Mouse (Mus musculus): ENCODE results near the gene Cybrd1. TPM values are rescaled to one million over a fixed set of nuclear protein-coding genes. Genes with fewer than 3 reads are reported as not detected.

Gene Cybrd1
- polyA plus RNA-seq, 1 experiment from 2014 or later, result 1.4 TPM

DNA sequence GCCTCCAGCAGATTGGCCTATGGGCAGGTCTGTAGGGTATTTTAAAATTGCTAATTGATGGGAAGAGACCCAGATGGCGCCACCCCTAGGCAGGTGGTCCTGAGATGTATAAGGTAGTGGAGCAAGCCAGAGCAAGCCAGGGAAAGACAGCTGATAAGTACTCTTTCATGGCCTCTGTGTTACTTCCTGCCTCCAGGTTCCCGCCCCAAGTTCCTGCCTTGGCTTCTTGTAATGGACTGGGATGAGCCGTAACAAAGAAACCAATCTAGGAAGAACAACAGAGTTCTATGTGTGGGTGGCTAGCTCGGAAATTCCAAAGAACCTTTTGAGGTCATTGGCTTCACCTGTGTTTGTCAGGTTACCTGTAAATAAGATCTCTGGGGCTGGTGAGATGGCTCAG, 49.5 kb downstream of the Cybrd1 start:
- no peak for DNase-seq (ENCODE audit: low spot score)

DNA sequence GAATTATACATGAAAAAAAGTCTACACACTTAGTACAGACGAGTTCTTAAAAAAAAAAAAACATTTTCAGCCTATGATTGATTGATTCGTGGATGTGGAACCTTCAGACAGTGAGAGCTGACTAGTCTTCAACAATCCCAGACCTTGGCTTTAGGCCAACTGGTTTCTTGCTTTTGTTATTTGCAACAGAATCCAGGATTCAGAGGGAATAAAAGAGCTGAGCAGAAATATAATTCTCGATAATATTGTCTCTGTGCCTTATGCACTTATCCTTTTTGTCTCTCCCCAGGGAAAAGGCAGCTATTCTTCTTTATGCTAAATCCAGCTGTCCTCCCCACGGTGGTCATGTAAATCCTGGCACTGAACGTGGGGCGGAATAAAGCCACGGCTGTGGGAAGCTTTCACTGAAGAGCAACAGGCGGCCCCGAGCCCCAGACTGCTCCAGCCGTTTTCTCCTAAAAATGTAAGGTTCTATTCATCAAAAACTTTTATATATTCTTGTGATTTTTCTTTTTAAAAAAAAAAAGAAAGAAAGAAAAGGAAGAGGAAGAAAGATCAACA, 50.8 kb downstream of the Cybrd1 start:
- no peak for DNase-seq (ENCODE audit: low spot score)

DNA sequence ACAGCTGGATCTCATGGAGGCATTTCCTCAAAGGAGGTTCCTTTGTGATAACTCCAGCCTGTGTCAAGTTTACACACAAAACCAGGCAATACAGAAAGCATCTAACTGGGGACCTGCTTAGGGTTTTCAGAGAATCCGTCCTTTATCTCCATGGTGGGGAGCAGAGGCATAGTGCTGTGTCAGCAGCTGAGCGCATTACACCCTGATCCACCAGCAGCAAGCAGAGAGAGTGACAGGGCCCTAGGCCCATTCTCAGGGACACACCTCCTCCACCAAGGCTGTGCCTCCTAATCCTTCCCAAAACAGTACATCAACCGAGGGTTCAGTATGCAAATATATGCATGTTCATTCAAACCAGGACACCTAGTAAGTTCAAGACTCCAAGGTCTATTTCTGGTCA, 55.3 kb downstream of the Cybrd1 start:
- no peak for DNase-seq (ENCODE audit: low spot score)

DNA sequence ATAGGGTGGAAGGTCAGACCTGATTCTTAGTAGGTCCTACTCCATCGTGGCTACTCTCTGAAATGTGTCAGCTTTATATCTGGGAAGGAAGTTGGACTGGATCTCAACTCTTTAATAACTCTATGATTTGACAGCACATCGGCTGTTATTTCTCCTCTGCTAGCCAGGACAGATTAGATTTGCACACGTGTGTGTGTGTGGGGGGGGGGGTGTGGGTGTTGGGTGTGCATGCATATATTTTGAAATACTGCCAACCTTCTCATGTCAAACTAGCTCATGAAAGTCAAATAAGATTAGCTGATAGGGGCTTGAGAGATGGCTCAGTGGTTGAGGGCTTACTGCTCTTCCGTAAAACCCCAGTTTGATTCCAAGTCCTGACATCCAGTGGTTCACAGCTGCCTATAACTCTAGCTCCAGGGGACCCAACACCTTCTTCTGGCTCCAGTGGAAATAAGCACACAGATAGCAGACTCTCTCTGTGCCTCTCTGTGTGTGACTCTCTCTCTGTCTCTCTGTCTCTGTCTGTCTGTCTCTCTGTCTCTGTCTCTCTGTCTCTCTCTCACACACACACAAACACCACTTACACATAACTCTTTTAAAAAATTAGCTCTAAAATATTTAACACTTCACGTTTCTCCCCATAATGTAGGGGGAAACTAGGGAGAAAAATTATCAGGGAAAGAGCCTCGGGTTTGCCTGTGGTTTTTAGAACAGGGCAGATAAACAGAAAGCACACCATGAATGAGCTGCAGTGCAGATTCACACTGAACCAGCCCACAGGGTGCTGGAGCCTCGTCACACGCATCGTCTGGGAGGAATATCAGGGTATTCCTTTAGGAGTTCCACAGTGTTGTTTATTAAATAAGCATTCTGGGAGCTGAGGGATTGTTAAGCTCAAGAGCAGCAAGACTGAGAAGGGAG, 58.9 kb downstream of the Cybrd1 start:
- no peak for DNase-seq (ENCODE audit: low spot score)

DNA sequence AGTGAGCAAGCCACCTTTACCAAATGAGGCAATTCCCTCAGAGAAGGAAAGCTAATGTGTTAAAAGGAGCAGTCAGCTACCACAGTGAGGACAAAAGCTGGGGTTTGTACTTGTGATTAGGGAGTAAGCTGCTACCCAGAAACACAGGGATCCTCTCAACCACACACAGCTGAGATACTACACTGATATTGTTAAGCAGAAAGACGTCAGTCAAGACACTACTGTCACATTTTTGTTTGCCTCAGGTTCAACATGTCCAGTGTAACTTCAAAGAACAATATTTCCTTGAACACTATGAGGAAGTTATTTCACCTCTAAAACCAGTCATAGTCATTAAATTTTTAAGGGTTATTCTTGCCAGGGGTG, 59.5 kb downstream of the Cybrd1 start:
- DNase-seq (ENCODE audit: low spot score), result no peak

DNA sequence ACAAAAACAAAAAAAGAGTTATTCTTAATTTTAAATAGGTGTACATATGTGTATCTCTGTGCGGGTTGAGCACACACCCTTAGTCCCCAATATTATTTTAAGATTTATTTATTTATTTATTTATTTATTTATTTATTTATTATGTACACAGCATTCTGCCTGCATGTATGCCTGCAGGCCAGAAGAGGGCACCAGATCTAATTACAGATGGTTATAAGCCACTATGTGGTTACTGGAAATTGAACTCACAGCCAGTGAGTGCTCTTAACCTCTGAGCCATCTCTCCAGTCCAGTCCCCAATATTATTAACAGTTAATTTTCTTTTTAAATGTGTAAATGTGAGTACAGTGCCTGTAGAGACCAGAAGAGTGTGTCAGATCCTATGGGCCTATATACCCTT, 60.0 kb downstream of the Cybrd1 start:
- DNase-seq (ENCODE audit: low spot score), result no peak

DNA sequence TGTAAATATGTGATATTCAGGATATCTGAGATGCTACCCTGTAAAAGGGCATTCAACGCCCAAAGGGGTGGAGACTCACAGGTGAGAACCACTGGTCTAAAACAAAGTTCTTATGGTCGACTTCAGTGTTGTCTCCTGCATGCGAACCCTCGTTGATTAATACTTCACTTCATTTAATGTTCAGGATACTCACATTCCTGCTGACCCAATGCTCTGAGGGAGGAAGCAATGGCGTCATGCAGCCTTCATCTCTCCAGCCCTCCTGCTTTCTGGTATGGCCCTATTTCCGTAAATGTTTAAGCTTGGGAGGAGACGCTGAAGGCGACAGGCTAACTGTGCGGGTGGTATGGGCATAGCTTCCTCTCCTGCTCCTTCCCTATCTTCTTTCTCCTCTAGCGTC, 62.0 kb downstream of the Cybrd1 start:
- DNase-seq (ENCODE audit: low spot score), result no peak

DNA sequence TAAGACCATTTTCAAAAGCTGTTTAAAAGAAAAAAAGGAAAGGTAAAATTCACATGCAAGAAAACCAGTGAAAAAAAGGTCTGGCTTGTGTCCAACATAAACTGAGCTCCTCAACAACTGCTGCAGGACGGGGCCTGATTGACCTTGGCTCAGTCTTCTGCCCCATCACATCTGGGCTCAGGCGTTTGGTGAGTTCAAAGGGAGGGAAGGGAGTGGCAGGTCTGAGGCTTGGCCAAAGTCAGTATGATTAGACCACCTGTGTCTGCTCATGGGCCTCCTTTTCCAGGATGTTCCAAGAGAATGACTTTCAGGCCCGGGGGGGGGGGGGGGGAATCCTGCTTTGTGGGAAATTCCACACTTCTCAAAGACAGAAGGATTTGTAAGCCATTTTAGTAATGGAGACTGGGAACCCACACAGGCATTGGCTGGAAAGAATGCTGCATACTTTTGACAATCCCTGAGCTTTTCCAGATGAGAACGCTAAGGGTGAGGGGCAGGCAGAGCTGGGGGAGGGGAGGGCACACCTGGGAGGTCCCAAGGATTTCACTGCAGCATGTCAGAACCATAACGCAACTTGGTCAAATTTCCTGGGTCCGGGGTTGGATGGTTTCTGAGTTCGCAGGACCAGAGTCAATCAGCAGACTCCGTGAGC, 63.0 kb downstream of the Cybrd1 start:
- DNase-seq (ENCODE audit: low spot score), result no peak

DNA sequence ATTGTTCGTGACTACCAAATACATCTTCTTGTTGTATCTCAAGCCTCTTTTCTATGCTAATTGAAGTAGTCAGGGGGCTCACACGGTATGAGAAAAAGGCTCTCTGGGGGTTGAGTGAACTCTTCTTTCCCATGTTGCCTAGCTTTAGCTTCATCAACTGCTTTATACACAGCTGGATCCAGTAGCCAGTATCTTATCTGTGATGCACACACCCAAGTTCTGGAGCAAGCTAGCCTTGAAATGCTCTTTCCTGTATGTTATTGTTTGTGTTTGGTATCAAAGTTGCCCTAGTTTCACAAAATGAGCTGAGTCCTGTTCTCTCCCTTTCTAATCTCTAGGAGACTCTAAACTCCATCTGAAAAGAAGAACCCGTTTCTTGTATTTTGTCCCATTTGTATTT, 70.2 kb downstream of the Cybrd1 start:
- no peak for DNase-seq (ENCODE audit: low spot score)

DNA sequence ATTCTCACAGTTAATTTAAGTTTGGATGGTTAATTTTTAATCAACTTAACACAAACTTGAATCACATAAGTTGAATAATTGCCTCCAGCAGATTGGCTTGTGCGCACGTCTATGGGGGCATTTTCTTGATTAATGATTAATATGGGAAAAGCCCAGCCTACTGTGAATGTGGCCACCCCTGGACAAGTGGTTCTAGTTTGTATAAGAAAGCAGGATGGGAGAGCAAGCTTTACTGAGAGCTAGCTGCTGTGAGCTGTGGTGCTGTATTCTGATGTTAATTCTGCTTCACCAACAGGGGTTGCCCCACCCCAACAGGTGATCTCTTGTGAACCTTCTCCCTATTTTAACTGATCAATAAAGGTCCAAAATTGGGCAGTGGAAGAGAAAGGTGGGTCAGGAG, 71.1 kb downstream of the Cybrd1 start:
- DNase-seq (ENCODE audit: low spot score), result no peak

DNA sequence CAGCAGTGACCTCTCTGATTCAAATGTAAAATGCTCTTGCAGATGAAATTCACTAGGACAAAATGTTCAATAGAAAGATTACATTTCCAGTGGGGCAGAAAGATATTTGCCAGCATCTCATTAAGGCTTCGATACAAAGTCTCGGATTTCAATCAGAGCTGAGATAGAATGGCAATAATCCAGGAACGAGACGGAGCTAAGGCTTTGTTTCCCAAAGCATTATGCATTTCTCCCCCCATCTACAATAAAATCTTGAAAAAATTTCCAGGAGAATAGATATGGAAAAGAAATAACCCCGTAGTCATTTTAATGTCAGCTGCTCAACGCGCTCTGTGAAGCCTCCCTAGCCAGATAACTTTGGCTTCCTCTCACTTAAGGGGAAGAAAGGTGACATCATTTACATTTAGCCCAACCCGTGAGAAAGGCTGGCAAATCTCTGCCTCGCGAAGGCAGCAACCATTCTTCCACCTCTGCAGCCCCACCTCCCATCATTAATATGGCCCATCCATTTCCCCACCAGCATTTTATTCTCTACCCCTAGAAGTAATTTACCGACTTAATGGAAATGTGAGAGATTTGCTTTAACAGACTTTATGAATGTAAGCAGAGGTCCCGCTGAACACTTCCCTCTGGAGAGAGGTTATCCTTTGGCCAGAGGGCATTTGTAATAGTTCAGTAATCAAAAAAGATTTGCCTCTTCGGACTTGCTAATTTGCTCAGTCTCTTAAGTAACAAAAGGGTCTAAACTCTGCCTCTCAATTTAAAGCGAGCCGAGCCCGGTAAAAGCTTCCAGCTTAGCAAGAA, 73.9 kb downstream of the Cybrd1 start:
- no peak for DNase-seq (ENCODE audit: low spot score)

DNA sequence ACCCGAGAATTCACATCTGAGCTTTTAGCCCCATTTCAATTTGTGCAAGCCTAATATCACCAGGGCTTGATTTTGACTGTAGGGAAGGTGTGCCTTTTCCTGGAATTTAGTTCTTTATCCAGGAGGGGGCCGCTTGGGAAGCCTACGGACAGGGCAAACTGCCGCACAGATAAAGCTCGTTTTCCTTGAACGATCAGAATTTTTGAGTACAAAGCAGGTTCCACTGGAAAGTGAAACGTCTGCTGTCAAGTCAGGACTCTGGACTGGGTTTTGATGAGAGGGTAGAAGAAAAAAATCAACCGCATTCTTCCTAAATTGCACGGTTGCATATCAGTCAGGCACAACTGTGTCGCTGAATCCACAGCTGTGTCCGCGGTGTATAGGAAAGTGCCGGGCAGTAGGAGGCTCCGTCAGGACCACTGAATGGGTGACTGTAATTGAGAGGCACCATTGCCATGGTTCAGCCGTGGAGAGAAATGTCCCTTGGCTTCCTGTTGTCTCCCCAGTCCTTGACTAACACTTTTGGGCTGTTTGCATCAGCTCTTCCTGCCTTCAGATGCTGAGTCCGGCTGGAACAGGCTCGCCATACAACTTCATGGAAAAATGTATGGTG, 74.6 kb downstream of the Cybrd1 start:
- no peak for DNase-seq (ENCODE audit: low spot score)

Other genes with a start within 250 kb of the Cybrd1 start
- gene Dcaf17, start 62.6 kb upstream of the Cybrd1 start, polyA plus RNA-seq (2015; fragmentation: Nextera tagmentation; extraction: Ambion mirVana), result 41.0 and 47.7 TPM in 2 replicates
- 23.7 and 25.4 TPM in 2 replicates for gene Mettl8, start 62.3 kb upstream of the Cybrd1 start, polyA plus RNA-seq (2015; fragmentation: Nextera tagmentation; extraction: Ambion mirVana)
- 75.2 and 76.4 TPM in 2 replicates for gene Dync1i2, start 93.8 kb downstream of the Cybrd1 start, polyA plus RNA-seq (2015; fragmentation: Nextera tagmentation; extraction: Ambion mirVana)
- 63.2 and 69.6 TPM in 2 replicates for gene Slc25a12, start 249.8 kb downstream of the Cybrd1 start, polyA plus RNA-seq (2015; fragmentation: Nextera tagmentation; extraction: Ambion mirVana)